Mouse (Mus musculus) liver, adult 2 months (tissue): ENCODE data around the gene Skida1. TPM values are rescaled to one million over a fixed set of nuclear protein-coding genes. Genes with fewer than 3 reads are reported as not detected.

Source experiments
- DNase-seq: peaks from one replicate; pipeline ENCODE4 v3.0.0-alpha.2; 2011; ENCODE audit warnings: low read depth, low spot score; ENCODE audit errors: extremely low read depth
- H3K27ac ChIP-seq: fragments of 200-500 bp; replicated peaks from 2 replicates; pipeline ENCODE4 v1.5.1; 2012; ENCODE audit warnings: low read depth, mild to moderate bottlenecking, control low read depth, inconsistent platforms, low read length; ENCODE audit not compliant: insufficient read depth
- H3K27me3 ChIP-seq: fragments of 200-500 bp; 2 replicates; pipeline ENCODE4 v1.6.1; 2012; ENCODE audit warnings: mild to moderate bottlenecking, moderate library complexity, low read length, inconsistent platforms; ENCODE audit not compliant: control insufficient read depth, insufficient read depth
- H3K36me3 ChIP-seq: fragments of 200-500 bp; 2 replicates; pipeline ENCODE4 v1.6.1; 2012; ENCODE audit warnings: low read length, inconsistent platforms; ENCODE audit not compliant: control insufficient read depth, insufficient read depth
- H3K4me1 ChIP-seq: fragments of 200-500 bp; 2 replicates; pipeline ENCODE4 v1.6.1; 2011; ENCODE audit warnings: low read length; ENCODE audit not compliant: control insufficient read depth, insufficient read depth
- H3K4me3 ChIP-seq: fragments of 200-500 bp; 2 replicates; pipeline ENCODE4 v1.5.1; 2011; ENCODE audit warnings: low read depth, mild to moderate bottlenecking, control low read depth, low read length, moderate library complexity; ENCODE audit not compliant: insufficient read depth
- H3K79me2 ChIP-seq: fragments of 200-500 bp; 2 replicates; pipeline ENCODE4 v1.6.1; 2012; ENCODE audit warnings: inconsistent platforms, mild to moderate bottlenecking, low read length, moderate library complexity; ENCODE audit not compliant: control insufficient read depth, insufficient read depth
- H3K9ac ChIP-seq: fragments of 200-500 bp; 2 replicates; pipeline ENCODE4 v1.6.1; 2012; ENCODE audit warnings: low read depth, mild to moderate bottlenecking, control low read depth, inconsistent platforms, low read length
- CTCF ChIP-seq: fragments of 200-500 bp; IDR thresholded peaks from 2 replicates; pipeline ENCODE4 v1.5.1; 2011; ENCODE audit warnings: low read depth, low read length, control low read depth
- POLR2A ChIP-seq: fragments of 200-500 bp; IDR thresholded peaks from 2 replicates; pipeline ENCODE4 v1.6.1; 2011; ENCODE audit warnings: low read length, control low read depth; ENCODE audit not compliant: insufficient read depth; ENCODE audit errors: extremely low read depth
- WGBS: fragments of 180-500 bp; shearing (Covaris S2); methylation state at CpG from one replicate; pipeline ENCODE4 v1.1.7; 2018; 5-methylcytosine and 5-hydroxymethylcytosine counted together
- polyA plus RNA-seq: library from polyadenylated mRNA; depleted of rRNA; stranded (reverse); fragments of >200 nt; gene quantifications from 2 replicates; pipeline ENCODE4 v1.2.3, GENCODE M21; 2012
- total RNA-seq: library from RNA; depleted of rRNA; stranded (reverse); fragments of >200 nt; gene quantifications from 2 replicates; pipeline ENCODE4 v1.2.3, GENCODE M21; 2014

Skida1 gene
- total and polyA plus RNA-seq, 2 experiments = 0.33 to 1.3 TPM

DNA sequence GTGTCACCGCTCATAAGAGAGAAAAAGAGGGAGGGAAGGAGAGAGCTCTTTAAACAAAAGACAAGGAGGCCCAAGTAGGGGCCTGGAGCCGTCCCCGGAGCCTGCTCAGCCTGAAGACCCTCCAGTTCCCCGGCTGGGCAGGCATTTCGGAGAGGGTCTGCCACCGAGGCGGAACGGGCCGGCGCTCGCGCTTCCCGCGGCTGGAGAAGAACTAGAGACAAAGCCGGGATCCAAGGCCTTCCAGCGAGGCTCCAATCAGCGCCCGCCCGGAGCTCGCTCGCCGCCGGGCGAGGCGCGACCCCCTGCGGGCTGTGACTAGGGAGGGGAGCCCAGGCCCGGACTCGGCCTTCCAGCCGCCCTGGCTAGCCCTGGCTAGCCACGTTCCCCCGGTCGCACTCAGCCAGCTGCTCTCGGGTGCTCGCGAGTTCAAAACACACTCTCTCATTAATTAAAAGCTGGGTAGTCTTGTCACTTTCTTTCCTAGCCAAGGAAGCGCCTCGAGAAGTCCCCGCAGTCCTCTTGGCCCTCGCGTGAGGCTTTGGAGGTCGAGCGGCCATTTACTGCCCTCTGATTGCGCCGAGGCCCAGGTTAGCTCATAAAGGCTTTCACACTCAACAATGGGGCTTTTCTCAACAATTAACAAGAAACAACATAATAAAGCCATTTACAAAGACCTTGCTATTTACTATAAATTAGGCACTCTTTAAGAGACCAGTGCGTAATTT lies 9.1 kb downstream of the Skida1 start:
- Histone ChIP-seq H3K4me1 (no peaks in the 10 kb centered on the region), H3K79me2 (no peaks in the 10 kb centered on the region), H3K9ac (no peak overlapping the region), H3K27me3 (peaks cover 9% of the 10 kb centered on the region; the same call in 1 of the 2 replicates), H3K27ac (no peak overlapping the region), H3K4me3 (no peak overlapping the region), H3K36me3 (no peaks in the 10 kb centered on the region)
- TF ChIP-seq CTCF (no peak), POLR2A (no peak)
- DNase-seq = no peak
- whole genome bisulfite sequencing = 56% methylated on average over 46 of the region's 46 CpGs

DNA sequence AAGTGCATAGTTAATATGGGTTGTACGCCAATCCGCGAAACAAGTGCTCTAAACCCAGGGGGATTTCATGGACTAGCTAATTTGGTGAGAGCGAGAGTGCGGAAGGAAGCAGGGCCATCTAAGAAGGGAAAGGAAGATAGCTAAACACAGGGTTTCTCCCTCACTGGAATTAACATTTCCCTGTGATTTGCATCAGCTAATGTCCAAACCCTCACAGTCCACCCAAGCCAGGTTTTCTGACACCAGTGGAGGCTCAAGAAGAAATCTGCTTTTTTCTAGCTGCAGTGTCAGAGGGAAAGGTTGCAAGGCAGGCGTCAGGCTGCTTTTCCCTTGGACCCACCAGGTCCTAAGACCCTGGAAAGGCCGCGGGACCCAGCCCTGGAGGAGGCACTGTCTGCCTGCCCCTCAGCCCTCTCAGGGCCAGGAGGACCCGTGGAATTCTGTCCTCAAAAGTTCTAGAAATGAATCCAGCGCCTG lies 9.9 kb downstream of the Skida1 start:
- no peaks in the 10 kb centered on the region for H3K4me1 ChIP-seq
- no peaks in the 10 kb centered on the region for H3K36me3 ChIP-seq
- no peak overlapping the region for H3K27ac ChIP-seq
- no peak for TF ChIP-seq POLR2A
- TF ChIP-seq CTCF = no peak
- no peak for DNase-seq
- H3K9ac ChIP-seq = no peak overlapping the region
- peaks cover 9% of the 10 kb centered on the region; the same call in 1 of the 2 replicates for H3K27me3 ChIP-seq
- H3K79me2 ChIP-seq = no peaks in the 10 kb centered on the region
- H3K4me3 ChIP-seq = no peak overlapping the region
- 91% methylated on average over 10 of the region's 10 CpGs for WGBS

DNA sequence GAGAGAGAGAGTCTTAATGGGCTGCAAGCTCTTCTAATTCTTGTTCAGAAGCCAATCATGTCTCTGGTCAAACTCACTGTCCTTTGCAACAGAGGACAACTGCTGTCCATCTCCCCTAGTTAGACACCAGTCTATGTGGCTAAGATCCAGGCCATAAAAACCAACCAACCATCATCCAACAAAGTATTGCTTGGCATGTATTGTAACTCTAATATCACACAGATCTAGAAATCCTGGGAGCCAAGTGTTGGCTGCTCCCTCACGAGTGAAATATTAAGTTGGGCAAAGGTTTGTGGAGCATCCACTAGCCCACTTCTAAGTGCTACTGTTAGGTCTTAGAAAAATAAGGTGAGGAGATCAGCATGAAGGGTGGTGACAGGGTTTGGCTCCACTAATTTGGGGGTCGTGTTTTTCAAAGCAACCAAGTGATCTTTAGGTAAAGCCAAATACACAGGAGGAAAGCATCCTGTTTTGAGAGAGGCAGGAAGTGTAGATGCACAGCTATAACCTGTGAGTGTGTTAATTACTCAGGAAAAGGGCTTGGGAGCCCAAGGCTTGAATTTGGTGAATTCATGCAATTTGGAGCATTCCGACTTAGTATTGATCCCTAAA lies 10.6 kb downstream of the Skida1 start:
- H3K79me2 ChIP-seq = no peaks in the 10 kb centered on the region
- no peak for TF ChIP-seq CTCF
- TF ChIP-seq POLR2A = no peak
- H3K36me3 ChIP-seq = no peaks in the 10 kb centered on the region
- peaks cover 9% of the 10 kb centered on the region; the same call in 1 of the 2 replicates for H3K27me3 ChIP-seq
- WGBS = 79% methylated on average over 3 of the region's 3 CpGs
- H3K4me1 ChIP-seq = no peaks in the 10 kb centered on the region
- H3K9ac ChIP-seq = no peak overlapping the region
- no peak overlapping the region for H3K27ac ChIP-seq
- H3K4me3 ChIP-seq = no peak overlapping the region
- no peak for DNase-seq

DNA sequence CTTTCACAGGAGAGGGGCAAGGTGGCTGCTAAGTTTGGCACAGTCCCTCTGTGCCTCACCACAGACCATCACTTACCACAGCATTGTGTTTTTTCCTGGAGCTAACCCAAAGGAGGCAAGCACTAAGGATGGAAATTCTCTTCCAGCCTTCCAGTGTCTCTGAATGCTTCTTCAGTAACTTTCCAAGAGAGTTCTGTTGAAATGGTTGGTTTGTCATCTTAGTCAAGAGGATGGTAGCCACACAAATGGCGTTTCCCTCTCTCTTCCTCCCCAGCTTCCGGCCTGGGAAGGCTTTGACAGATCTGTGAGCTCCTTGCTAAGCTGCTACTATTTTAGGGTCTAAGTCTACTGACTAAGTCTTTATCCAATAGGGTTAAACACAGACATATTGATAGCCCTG lies 11.4 kb downstream of the Skida1 start, which contains the start of gene A930004D18Rik:
Gene A930004D18Rik (minus strand): TSS at position 247 of the 400 bp plus-strand sequence.
- H3K27me3 ChIP-seq = peaks cover 9% of the 10 kb centered on the region; the same call in 1 of the 2 replicates
- 85% methylated on average over 2 of the region's 2 CpGs for WGBS

DNA sequence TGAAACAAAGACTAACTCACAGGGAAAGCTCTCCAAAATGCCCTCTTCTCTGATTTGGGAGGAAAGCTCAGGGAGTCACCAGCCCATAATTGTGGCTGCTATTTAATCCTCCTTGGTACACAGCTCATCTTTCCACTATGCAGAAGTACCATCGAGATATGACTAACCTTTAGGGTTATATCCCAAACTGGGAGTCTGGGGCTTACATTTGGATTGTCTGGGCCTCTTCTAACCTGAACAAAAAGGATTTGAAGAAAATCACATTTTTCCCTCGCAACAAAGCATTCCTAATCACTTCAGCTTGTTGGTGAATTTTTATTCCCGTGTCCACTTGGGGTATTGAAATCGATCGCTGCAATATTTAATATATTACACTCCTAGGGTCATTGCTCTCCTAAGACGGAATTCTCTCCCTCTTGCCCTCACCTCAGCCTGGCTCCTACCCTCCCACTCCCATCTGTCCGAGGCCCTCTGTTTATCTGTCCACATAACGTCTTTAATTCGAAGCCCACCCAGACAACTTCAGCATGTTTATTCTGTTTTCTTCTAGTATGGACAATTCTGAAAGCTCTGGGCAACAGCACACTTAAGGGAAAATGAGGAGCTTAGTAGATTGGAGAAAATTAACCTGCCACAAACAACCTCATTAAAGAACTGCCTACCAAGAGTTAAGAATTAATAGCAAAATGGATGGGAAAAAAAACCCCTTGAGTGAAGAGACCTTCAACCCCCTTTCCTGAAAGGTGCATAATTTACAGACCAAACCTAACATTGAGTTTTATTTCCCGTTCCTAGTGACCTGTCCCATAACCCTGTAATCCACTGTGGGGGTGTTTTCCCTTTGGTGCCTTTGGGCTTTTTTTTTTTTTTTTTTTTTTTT lies 14.2 kb downstream of the Skida1 start:
- WGBS = 95% methylated on average over 10 of the region's 10 CpGs
- Histone ChIP-seq H3K9ac (no peak overlapping the region), H3K36me3 (no peaks in the 10 kb centered on the region), H3K27ac (no peak overlapping the region), H3K27me3 (peaks cover 4% of the 10 kb centered on the region; the same call in 1 of the 2 replicates), H3K79me2 (no peaks in the 10 kb centered on the region), H3K4me3 (no peak overlapping the region), H3K4me1 (no peaks in the 10 kb centered on the region)
- DNase-seq = no peak
- TF ChIP-seq POLR2A = no peak
- TF ChIP-seq CTCF = no peak

More for the DNA sequence above, 11.4 kb downstream of the Skida1 start, which contains the start of gene A930004D18Rik:
- TF ChIP-seq CTCF = no peak
- TF ChIP-seq POLR2A = no peak
- no peaks in the 10 kb centered on the region for H3K79me2 ChIP-seq
- no peak within 1 kb of the TSS for H3K27ac ChIP-seq
- no peak within 1 kb of the TSS for H3K9ac ChIP-seq
- DNase-seq = no peak
- no peaks in the 10 kb centered on the region for H3K36me3 ChIP-seq
- no peak within 1 kb of the TSS for H3K4me3 ChIP-seq
- H3K4me1 ChIP-seq = no peaks in the 10 kb centered on the region
